Mouse (Mus musculus): ENCODE measurements around the gene Hspa12b. TPM values are rescaled to one million over a fixed set of nuclear protein-coding genes. Genes with fewer than 3 reads are reported as not detected.

Gene Hspa12b
- polyA plus RNA-seq, 1 experiment from 2014 or later, result 5.0 TPM

GRCm38 (mm10) chr2:131188311-131188710 is 61.2 kb downstream of the Hspa12b start:
- DNase-seq (ENCODE audit: low spot score) (no peak), ATAC-seq (ENCODE audit: insufficient read depth, low FRiP score, low TSS enrichment) (no peak)
- Histone ChIP-seq H3K27ac (ENCODE audit: low read depth, low read length) (no peak overlapping the region), H3K27me3 (ENCODE audit: control insufficient read depth, insufficient read depth, low read length) (no peaks in the 10 kb centered on the region), H3K4me3 (ENCODE audit: low read depth, low read length) (peak overlapping the region; percentile 62; the same call in 1 of the 2 replicates), H3K9ac (ENCODE audit: low read length) (no peak overlapping the region; the same call in 1 of the 2 replicates), H3K4me2 (ENCODE audit: low read depth) (peak overlapping the region; percentile 74), H3K4me1 (ENCODE audit: control insufficient read depth, insufficient read depth, low read length) (peaks cover 24% of the 10 kb centered on the region), H3K9me3 (ENCODE audit: control insufficient read depth, low read length) (no peaks in the 10 kb centered on the region), H3K36me3 (ENCODE audit: control insufficient read depth, insufficient read depth, low read length) (peaks cover 6% of the 10 kb centered on the region; the same call in 1 of the 2 replicates)
- WGBS, result 97% methylated on average over 5 of the region's 5 CpGs

GRCm38 (mm10) chr2:131189521-131190309 is 62.6 kb downstream of the Hspa12b start:
- Histone ChIP-seq H3K4me1 (ENCODE audit: control insufficient read depth, insufficient read depth, low read length) (peaks cover 24% of the 10 kb centered on the region), H3K27ac (ENCODE audit: low read depth, low read length) (peak overlapping the region; percentile 84), H3K4me3 (ENCODE audit: low read depth, low read length) (no peak overlapping the region), H3K4me2 (ENCODE audit: low read depth) (peak overlapping the region; percentile 33), H3K36me3 (ENCODE audit: control insufficient read depth, insufficient read depth, low read length) (peaks cover 8% of the 10 kb centered on the region; the same call in 1 of the 2 replicates), H3K27me3 (ENCODE audit: control insufficient read depth, insufficient read depth, low read length) (no peaks in the 10 kb centered on the region), H3K9me3 (ENCODE audit: control insufficient read depth, low read length) (no peaks in the 10 kb centered on the region), H3K9ac (ENCODE audit: low read length) (peak overlapping the region; percentile 12; the same call in 1 of the 2 replicates)
- 53% methylated on average over 5 of the region's 5 CpGs for WGBS
- ATAC-seq (ENCODE audit: insufficient read depth, low FRiP score, low TSS enrichment) (no peak), DNase-seq (ENCODE audit: low spot score) (peak; percentile 21)

DNA sequence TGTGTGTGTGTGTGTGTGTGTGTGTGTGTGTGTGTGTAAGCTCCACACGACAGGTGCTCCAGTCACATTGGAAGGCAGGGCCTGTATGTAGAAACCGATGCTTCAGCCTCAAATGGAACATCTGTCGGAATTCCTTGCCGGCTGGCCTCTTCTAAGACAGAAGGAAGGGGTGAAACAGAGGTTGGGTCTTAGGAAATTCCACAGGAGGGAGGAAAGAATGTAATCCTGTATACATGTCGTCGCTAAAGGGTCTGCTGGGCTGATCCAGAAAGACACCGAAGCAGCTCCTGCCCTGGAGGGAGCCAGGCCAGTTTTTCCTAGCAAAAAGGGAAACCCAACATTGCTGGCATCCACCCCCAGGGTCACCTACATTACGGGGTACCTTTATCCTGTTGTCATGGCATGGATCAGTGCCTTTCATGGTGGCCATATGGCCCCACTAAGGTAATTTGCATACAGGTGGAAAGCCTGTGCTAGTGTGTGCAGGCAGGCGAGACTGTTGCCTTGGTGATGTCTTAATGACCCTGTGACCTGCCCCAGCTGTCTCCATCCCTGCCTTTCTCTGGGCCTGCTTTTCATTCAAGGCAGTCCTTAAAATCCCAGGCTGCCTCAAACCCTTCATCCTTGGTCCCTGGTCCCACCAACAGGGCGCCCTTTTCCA is 63.4 kb downstream of the Hspa12b start:
- H3K27ac ChIP-seq (ENCODE audit: low read depth, low read length), result peak overlapping the region; percentile 84
- ATAC-seq (ENCODE audit: insufficient read depth, low FRiP score, low TSS enrichment) (peak; percentile 81), DNase-seq (ENCODE audit: low spot score) (peak; percentile 78)
- 16% methylated on average over 10 of the region's 10 CpGs for WGBS
- peaks cover 8% of the 10 kb centered on the region for H3K36me3 ChIP-seq (ENCODE audit: control insufficient read depth, insufficient read depth, low read length)
- H3K4me2 ChIP-seq (ENCODE audit: low read depth), result peak overlapping the region; percentile 13
- H3K9ac ChIP-seq (ENCODE audit: low read length), result no peak overlapping the region
- H3K9me3 ChIP-seq (ENCODE audit: control insufficient read depth, low read length), result no peaks in the 10 kb centered on the region
- peaks cover 24% of the 10 kb centered on the region for H3K4me1 ChIP-seq (ENCODE audit: control insufficient read depth, insufficient read depth, low read length)
- no peaks in the 10 kb centered on the region for H3K27me3 ChIP-seq (ENCODE audit: control insufficient read depth, insufficient read depth, low read length)
- no peak overlapping the region for H3K4me3 ChIP-seq (ENCODE audit: low read depth, low read length)

GRCm38 (mm10) chr2:131191005-131191390 is 63.9 kb downstream of the Hspa12b start:
- Histone ChIP-seq H3K27me3 (ENCODE audit: control insufficient read depth, insufficient read depth, low read length) (no peaks in the 10 kb centered on the region), H3K9me3 (ENCODE audit: control insufficient read depth, low read length) (no peaks in the 10 kb centered on the region), H3K4me2 (ENCODE audit: low read depth) (no peak overlapping the region), H3K4me1 (ENCODE audit: control insufficient read depth, insufficient read depth, low read length) (peaks cover 23% of the 10 kb centered on the region), H3K36me3 (ENCODE audit: control insufficient read depth, insufficient read depth, low read length) (peaks cover 8% of the 10 kb centered on the region), H3K27ac (ENCODE audit: low read depth, low read length) (peak overlapping the region; percentile 84), H3K9ac (ENCODE audit: low read length) (no peak overlapping the region), H3K4me3 (ENCODE audit: low read depth, low read length) (no peak overlapping the region)
- DNase-seq (ENCODE audit: low spot score), result no peak
- WGBS, result 78% methylated on average over 7 of the region's 7 CpGs
- no peak; the same call in 1 of the 2 replicates for ATAC-seq (ENCODE audit: insufficient read depth, low FRiP score, low TSS enrichment)

Other genes starting within 250 kb of the Hspa12b start
- 61.6 and 63.2 TPM in 2 replicates for gene 4930402H24Rik, start 220.9 kb upstream of the Hspa12b start, polyA plus RNA-seq (2014; fragmentation: Nextera tagmentation; extraction: Ambion mirVana)
- 10.8 and 11.5 TPM in 2 replicates for gene Atrn, start 220.8 kb upstream of the Hspa12b start, polyA plus RNA-seq (2014; fragmentation: Nextera tagmentation; extraction: Ambion mirVana)
- 5.5 and 7.4 TPM in 2 replicates for gene Gfra4, start 84.2 kb upstream of the Hspa12b start, polyA plus RNA-seq (2014; fragmentation: Nextera tagmentation; extraction: Ambion mirVana)
- 0.37 and 0.72 TPM in 2 replicates for gene Adam33, start 63.5 kb upstream of the Hspa12b start, polyA plus RNA-seq (2014; fragmentation: Nextera tagmentation; extraction: Ambion mirVana)
- gene Siglec1, start 40.5 kb upstream of the Hspa12b start, polyA plus RNA-seq (2014; fragmentation: Nextera tagmentation; extraction: Ambion mirVana), result 0.04 and 0.12 TPM in 2 replicates
- not detected in 2 replicates for gene Gm11037, start 6.2 kb downstream of the Hspa12b start, polyA plus RNA-seq (2014; fragmentation: Nextera tagmentation; extraction: Ambion mirVana)
- gene 1700037H04Rik, start 32.8 kb downstream of the Hspa12b start, polyA plus RNA-seq (2014; fragmentation: Nextera tagmentation; extraction: Ambion mirVana), result 126 and 130 TPM in 2 replicates
- gene Cenpb, start 52.8 kb downstream of the Hspa12b start, polyA plus RNA-seq (2014; fragmentation: Nextera tagmentation; extraction: Ambion mirVana), result 10.3 and 10.8 TPM in 2 replicates
- 108 and 115 TPM in 2 replicates for gene Cdc25b, start 59.7 kb downstream of the Hspa12b start, polyA plus RNA-seq (2014; fragmentation: Nextera tagmentation; extraction: Ambion mirVana)
- 5.8 and 6.0 TPM in 2 replicates for gene Spef1, start 60.0 kb downstream of the Hspa12b start, polyA plus RNA-seq (2014; fragmentation: Nextera tagmentation; extraction: Ambion mirVana)
- 27.6 and 29.0 TPM in 2 replicates for gene Ap5s1, start 79.8 kb downstream of the Hspa12b start, polyA plus RNA-seq (2014; fragmentation: Nextera tagmentation; extraction: Ambion mirVana)
- 14.3 and 15.2 TPM in 2 replicates for gene Mavs, start 106.8 kb downstream of the Hspa12b start, polyA plus RNA-seq (2014; fragmentation: Nextera tagmentation; extraction: Ambion mirVana)
- 58.2 and 58.5 TPM in 2 replicates for gene Pank2, start 135.2 kb downstream of the Hspa12b start, polyA plus RNA-seq (2014; fragmentation: Nextera tagmentation; extraction: Ambion mirVana)
- 11.0 TPM in 2 replicates for gene Rnf24, start 225.6 kb downstream of the Hspa12b start, polyA plus RNA-seq (2014; fragmentation: Nextera tagmentation; extraction: Ambion mirVana)

All from neural tube, embryonic 11.5 days (tissue).